Mouse (Mus musculus) regulatory T cell (primary cell): ENCODE data around the gene Cdh13.

Source experiments
- in situ Hi-C: fragments of 300-600 bp; cut with MboI, MseI; formaldehyde crosslinking; loops from one replicate; pipeline ENCODE4 v1.15.1; 2025; ENCODE audit warnings: high pct_unique_total_duplicates

Cdh13 gene

DNA sequence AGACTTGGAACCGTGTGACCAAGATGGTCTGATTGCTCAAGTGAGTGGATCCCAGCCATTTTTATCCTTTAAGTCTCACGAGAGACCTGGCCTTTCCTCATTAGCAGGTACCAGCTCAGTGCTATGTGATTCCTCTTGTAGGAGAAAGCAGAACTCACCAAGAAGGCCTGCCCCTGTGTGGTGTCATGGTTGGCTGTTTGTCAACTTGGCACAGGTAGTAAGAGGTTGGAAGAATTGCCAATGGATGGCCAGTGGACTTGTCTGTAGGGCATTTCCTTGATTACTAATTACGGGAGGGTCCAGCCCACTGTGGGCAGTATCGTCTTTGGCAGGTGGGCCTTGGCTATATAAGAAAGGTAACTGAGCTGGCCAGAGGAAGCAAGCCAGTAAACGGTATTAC is 281.7 kb downstream of the Cdh13 start:
- in situ Hi-C loops, result no loop called here

DNA sequence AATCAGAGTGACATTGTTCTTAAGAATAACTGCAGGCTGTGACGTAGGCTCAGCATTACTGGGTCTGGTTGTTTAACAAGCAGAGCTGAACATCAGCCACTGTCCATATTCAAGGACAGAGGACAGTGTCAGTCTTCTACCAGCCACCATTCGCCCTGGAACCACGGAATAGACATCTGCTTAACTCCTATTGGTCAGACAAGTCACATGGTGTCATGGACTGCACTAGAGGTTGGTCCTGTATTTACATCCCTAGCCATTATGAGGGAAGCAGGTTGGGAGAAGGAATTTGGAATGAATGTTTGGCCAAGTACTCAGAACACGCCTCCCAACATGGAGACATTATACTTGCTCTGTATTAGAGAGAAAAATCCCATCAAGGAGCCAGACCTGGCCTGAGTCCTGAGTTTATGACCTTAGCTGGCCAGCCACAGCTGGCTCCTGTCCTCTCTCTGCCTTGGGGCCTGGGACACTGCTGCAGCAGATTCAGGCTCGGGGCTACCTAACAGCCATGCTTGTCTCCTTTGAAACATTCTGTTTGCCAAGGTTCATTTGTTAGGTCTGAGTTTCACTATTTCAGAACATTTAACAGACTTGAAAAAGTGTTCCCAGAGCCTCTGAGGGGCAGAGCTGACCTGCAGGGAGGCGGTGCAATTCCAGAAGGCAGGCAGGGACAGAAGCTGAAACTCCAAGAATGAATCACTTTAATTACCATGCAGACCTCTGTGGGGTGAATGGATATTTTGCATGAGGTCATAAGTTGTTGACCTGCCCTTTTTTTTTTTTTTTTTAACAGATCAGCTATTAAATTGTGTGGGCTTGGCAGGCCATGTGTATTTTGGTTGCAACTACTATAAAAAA is 282.6 kb downstream of the Cdh13 start:
- in situ Hi-C loops, result no loop called here

GRCm38 (mm10) chr8:118569366-118569765 is 285.8 kb downstream of the Cdh13 start:
- in situ Hi-C loops, result no loop called here

- in situ Hi-C loops, result no loop called here
Observed at GRCm38 (mm10) chr8:118581256-118581655, 297.7 kb downstream of the Cdh13 start.

DNA sequence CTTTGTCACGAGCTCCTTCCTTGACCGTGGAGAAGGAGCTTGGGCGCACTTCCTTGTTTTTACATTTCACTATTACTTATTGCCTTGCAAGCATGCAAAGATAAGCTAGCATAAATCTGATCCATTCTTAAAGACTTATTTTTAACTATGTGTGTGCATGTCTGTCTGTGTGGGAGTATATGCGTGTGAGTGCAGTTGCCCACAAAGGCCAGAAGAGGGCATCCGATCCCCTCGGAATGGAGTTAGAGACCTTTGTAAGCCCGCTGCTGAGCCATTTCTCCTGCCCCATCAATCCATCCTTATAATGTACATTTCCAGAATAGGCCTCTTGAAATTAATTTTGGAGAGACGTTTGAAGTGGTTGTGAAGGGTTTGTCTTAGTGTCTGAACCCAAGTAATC is 298.7 kb downstream of the Cdh13 start:
- in situ Hi-C loops, result no loop called here

- in situ Hi-C loops, result no loop called here
Observed at GRCm38 (mm10) chr8:118587981-118588380, 304.4 kb downstream of the Cdh13 start.

GRCm38 (mm10) chr8:118596816-118597215 is 313.3 kb downstream of the Cdh13 start:
- in situ Hi-C loops, result no loop called here

- in situ Hi-C loops, result no loop called here
Observed at GRCm38 (mm10) chr8:118601376-118601775, 317.8 kb downstream of the Cdh13 start.

DNA sequence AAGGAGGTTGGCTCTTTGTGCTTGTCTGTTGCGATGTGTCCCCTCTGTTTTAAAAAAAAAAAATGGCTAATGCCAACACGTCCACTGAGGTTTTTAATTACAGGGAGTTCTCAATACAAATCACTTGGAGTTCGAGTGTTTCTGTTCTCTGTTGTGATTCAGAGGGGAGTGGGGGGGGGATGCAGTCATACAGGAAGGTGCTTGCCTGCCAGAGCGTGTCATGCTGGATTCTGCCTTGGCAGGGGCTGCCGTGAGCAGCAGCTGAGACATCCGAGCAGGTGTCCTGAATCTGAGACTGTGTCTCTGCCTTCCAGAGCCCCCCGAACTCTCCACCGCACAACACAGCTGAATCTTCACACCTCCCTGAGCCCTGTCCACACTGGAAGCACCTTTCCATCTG is 318.5 kb downstream of the Cdh13 start:
- in situ Hi-C loops, result no loop called here

- in situ Hi-C loops, result no loop called here
Observed at GRCm38 (mm10) chr8:118611551-118611950, 328.0 kb downstream of the Cdh13 start.

DNA sequence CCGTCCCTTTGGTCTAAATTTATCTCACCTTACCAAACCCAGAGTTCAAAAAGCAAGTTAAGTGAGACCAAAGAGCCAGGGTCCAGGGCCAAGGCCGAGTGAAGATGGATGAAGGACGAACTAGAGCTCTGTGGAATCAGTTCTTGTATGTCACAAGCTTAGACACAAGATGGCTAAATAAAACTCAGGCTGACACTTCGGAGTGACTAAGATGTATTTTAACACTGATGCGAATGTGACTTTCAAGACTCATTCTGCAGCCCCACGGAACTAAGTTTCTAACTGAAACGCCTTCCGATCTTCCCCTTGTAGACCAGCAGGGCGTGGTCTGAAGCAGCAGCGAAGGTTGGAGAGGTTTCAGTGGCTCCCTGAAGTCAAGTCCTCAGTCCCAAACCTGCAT is 334.7 kb downstream of the Cdh13 start:
- in situ Hi-C loops, result no loop called here

DNA sequence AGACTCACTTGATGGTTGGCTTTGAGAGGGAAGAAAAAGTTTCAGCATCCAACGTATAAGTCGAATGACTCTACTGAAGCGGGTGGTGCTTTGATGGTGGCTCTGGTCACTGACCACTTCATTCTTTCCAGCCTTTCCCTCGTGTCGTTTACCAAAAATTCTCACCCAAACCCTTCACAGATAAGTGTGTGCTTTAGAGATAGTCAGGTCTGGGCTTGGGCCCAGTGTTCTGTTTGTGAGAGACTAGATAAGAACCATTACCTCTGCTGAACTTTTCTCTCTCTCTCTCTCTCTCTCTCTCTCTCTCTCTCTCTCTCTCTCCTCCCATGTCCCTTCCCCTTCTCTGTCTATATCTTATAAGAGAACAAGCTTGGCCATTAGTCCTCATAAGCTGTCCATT is 342.9 kb downstream of the Cdh13 start:
- in situ Hi-C loops, result no loop called here

- in situ Hi-C loops, result no loop called here
Observed at GRCm38 (mm10) chr8:118627737-118628136, 344.2 kb downstream of the Cdh13 start.

DNA sequence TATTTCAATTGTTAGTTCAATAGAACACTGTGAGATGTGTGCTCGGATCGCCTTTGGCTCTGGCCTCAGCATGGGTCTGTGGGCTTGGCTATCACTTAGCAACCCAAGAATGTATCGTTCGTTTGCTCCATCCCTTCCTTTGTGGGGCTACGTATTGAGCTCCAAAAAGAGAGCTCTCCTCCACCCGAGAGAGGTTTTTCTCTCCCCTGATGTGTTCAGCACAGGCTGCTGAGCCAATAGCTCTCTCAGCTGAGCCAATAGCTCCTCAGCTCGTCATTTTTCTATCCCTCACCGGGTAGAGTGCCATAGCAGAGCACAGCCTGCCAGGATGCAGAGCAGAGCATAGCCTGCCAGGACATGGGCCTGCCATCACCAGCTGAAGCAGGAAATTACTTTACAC is 345.2 kb downstream of the Cdh13 start:
- in situ Hi-C loops, result no loop called here

DNA sequence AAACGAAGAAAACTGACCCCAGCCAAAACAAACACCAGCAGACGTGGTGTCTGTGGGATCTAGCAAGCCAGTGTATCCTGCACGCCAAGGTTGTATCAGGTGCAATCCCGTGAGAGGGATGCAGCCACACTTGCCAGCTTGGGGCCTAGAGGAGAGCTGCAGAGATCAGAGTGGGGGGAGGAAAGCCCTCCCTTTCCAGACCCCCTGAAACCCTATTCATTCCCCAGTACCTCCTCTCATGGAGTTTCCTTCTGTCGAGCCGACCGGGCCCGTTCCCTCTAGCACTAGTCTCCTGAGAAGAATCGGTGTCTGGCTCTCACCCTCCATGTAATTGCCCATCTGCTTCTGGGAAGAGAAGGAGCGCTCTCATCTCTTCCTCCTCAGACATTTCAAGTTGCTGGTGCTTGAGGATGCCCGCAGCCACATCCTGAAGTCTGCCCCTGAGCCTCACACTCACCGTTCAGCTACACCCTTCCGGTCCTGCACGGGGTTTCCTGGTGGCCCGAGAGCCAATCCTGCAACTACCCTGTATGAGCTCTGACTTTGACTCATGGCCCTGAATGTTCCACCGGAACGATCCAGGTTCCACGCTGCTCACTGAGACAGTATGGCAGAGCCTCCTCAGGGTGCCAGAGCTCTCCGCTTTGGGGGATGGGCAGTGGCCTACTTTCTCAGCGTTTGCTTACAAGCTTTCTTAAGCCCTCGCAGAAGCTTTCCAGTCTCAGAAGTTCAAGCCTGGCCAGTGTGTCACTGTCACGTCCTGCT is 351.9 kb downstream of the Cdh13 start:
- in situ Hi-C loops, result no loop called here

GRCm38 (mm10) chr8:118639606-118640005 is 356.1 kb downstream of the Cdh13 start:
- in situ Hi-C loops, result no loop called here

DNA sequence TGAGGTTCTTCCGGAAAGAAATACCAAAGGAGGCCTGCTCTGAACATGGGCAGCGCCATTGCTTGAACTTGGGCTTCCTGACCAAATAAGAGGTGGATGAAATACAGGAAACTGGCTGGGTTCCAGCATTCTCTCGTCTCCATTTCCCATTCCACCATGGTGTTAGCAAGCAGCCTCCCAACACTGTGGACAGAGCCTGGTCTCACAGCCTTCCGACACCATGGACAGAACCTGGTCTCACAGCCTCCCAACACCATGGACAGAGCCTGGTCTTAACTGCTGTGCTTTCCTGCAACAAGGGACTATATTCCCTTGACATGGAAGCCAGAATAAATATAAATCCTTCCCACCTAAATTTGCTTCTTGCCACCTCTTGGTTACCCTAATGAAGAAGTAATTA is 358.3 kb downstream of the Cdh13 start:
- in situ Hi-C loops, result no loop called here

- in situ Hi-C loops, result no loop called here
Observed at GRCm38 (mm10) chr8:118648801-118649537, 365.4 kb downstream of the Cdh13 start.

- in situ Hi-C loops, result no loop called here
Observed at GRCm38 (mm10) chr8:118649981-118650380, 366.4 kb downstream of the Cdh13 start.

GRCm38 (mm10) chr8:118662001-118662829 is 378.7 kb downstream of the Cdh13 start:
- in situ Hi-C loops, result no loop called here

GRCm38 (mm10) chr8:118665081-118665480 is 381.5 kb downstream of the Cdh13 start:
- in situ Hi-C loops, result no loop called here
